Mouse (Mus musculus) stomach, embryonic 14.5 days (tissue): ENCODE data around the gene Fam174a. TPM values are rescaled to one million over a fixed set of nuclear protein-coding genes. Genes with fewer than 3 reads are reported as not detected.

ENCODE experiments used
- ATAC-seq: fragments of 200-750 bp; cut with Nextera tagmentation; 2 replicates; pipeline ENCODE4 v1.8.0; 2017; ENCODE audit warnings: low read depth, moderate TSS enrichment; ENCODE audit not compliant: insufficient number of reproducible peaks, insufficient read depth, low FRiP score
- H3K27ac ChIP-seq: fragments of 300-500 bp; sonication (generic); 2 replicates; pipeline ENCODE4 v1.5.1; 2014; ENCODE audit warnings: mild to moderate bottlenecking, low read length, moderate library complexity, mixed read lengths
- H3K27me3 ChIP-seq: fragments of 300-500 bp; sonication (generic); 2 replicates; pipeline ENCODE4 v1.6.1; 2014; ENCODE audit warnings: low read length, control low read depth, mixed read lengths; ENCODE audit not compliant: control insufficient read depth, insufficient read depth
- H3K36me3 ChIP-seq: fragments of 300-500 bp; sonication (generic); 2 replicates; pipeline ENCODE4 v1.6.1; 2014; ENCODE audit warnings: mild to moderate bottlenecking, control low read depth, low read length, moderate library complexity, mixed read lengths; ENCODE audit not compliant: control insufficient read depth, insufficient read depth
- H3K4me1 ChIP-seq: fragments of 300-500 bp; sonication (generic); 2 replicates; pipeline ENCODE4 v1.6.1; 2014; ENCODE audit warnings: low read length, control low read depth, mixed read lengths; ENCODE audit not compliant: control insufficient read depth, insufficient read depth
- H3K4me2 ChIP-seq: fragments of 300-500 bp; sonication (generic); replicated peaks from 2 replicates; pipeline ENCODE4 v1.6.1; 2014; ENCODE audit warnings: low read depth, low read length, control low read depth
- H3K4me3 ChIP-seq: fragments of 300-500 bp; sonication (generic); 2 replicates; pipeline ENCODE4 v1.5.1; 2014; ENCODE audit warnings: low read depth, low read length, control low read depth
- H3K9ac ChIP-seq: fragments of 300-500 bp; sonication (generic); replicated peaks from 2 replicates; pipeline ENCODE4 v1.6.1; 2014; ENCODE audit warnings: low read depth, mild to moderate bottlenecking, control low read depth, low read length, moderate library complexity, mixed read lengths
- H3K9me3 ChIP-seq: fragments of 300-500 bp; sonication (generic); 2 replicates; pipeline ENCODE4 v1.6.1; 2016; ENCODE audit warnings: low read depth, low read length, control low read depth; ENCODE audit not compliant: control insufficient read depth
- WGBS: fragments of 180-500 bp; shearing (Covaris S2); extraction: QIAGEN DNeasy Blood & Tissue Kit; methylation state at CpG from one replicate; pipeline ENCODE4 v1.1.7; 2014; 5-methylcytosine and 5-hydroxymethylcytosine counted together
- polyA plus RNA-seq: library from polyadenylated mRNA; unstranded; fragments of >200 nt; fragmentation: Nextera tagmentation; extraction: Ambion mirVana; gene quantifications from 2 replicates; pipeline ENCODE4 v1.2.1, GENCODE M21; 2014

The Fam174a gene
- polyA plus RNA-seq, 1 experiment from 2014 or later, result 27.5 TPM

DNA sequence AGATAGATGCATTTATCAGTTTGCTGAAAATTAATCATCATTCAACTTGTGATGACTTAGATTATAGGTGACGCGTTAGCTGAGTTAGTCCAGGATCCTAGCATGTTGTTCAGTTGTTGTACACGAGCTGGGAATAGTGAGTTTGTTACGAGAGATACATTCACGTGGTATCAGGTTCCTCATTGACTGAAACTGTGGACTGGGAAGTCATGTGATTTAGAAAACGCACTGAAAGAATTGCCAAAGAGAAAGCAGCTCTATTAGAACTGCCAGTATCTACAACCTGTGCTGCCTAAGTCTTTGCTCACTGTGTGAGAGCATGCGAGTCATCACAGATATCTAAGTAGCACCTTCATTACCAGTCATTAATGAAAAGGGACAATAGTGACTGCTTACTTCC, 9.6 kb downstream of the Fam174a start:
- 77% methylated on average over 7 of the region's 7 CpGs for WGBS
- no peak overlapping the region for H3K4me3 ChIP-seq
- no peak overlapping the region for H3K27ac ChIP-seq
- no peak overlapping the region for H3K9ac ChIP-seq
- no peaks in the 10 kb centered on the region for H3K4me1 ChIP-seq
- no peaks in the 10 kb centered on the region for H3K27me3 ChIP-seq
- H3K9me3 ChIP-seq, result no peaks in the 10 kb centered on the region
- no peak overlapping the region for H3K4me2 ChIP-seq
- ATAC-seq, result no peak
- H3K36me3 ChIP-seq, result peaks cover 4% of the 10 kb centered on the region; the same call in 1 of the 2 replicates

- Histone ChIP-seq H3K4me3 (no peak overlapping the region), H3K4me2 (no peak overlapping the region), H3K27ac (no peak overlapping the region), H3K27me3 (no peaks in the 10 kb centered on the region), H3K4me1 (no peaks in the 10 kb centered on the region), H3K36me3 (peaks cover 4% of the 10 kb centered on the region; the same call in 1 of the 2 replicates), H3K9me3 (no peaks in the 10 kb centered on the region), H3K9ac (no peak overlapping the region)
- no peak for ATAC-seq
Observed at GRCm38 (mm10) chr1:95326856-95327255, 13.4 kb downstream of the Fam174a start.

- no peak overlapping the region for H3K27ac ChIP-seq
- no peak for ATAC-seq
- H3K4me2 ChIP-seq, result no peak overlapping the region
Observed at GRCm38 (mm10) chr1:95339618-95340017, 26.2 kb downstream of the Fam174a start.

DNA sequence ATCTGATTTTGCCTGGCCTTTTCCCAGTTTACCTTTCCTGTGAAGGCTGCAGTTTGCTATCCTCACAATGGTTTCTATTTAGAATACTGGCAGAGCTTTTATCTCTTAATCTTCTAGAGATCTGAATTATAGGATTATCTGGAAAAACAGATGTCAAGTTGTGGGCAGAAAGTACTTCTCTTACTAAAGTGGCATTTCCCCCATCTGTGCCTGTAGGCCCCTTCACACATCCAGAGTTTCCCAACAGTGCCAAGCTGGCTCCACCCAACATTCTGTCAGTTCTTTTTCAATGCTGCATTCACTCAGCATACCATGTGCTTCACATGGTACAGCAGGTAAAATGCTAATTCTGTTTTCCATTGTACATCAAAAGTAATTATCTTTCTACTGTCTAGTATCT, 28.8 kb downstream of the Fam174a start:
- H3K27me3 ChIP-seq, result no peaks in the 10 kb centered on the region

More at GRCm38 (mm10) chr1:95339618-95340017, 26.2 kb downstream of the Fam174a start:
- no peaks in the 10 kb centered on the region for H3K9me3 ChIP-seq
- H3K27me3 ChIP-seq, result no peaks in the 10 kb centered on the region
- no peak overlapping the region for H3K4me3 ChIP-seq
- H3K9ac ChIP-seq, result no peak overlapping the region
- no peaks in the 10 kb centered on the region for H3K36me3 ChIP-seq
- H3K4me1 ChIP-seq, result no peaks in the 10 kb centered on the region

GRCm38 (mm10) chr1:95343585-95344485, 30.4 kb downstream of the Fam174a start:
- Histone ChIP-seq H3K9ac (no peak overlapping the region), H3K9me3 (no peaks in the 10 kb centered on the region), H3K4me2 (no peak overlapping the region), H3K36me3 (no peaks in the 10 kb centered on the region), H3K27me3 (no peaks in the 10 kb centered on the region), H3K4me3 (no peak overlapping the region), H3K27ac (no peak overlapping the region), H3K4me1 (no peaks in the 10 kb centered on the region)
- WGBS, result 82% methylated on average over 5 of the region's 5 CpGs
- ATAC-seq, result no peak

More for the DNA sequence above, 28.8 kb downstream of the Fam174a start:
- no peaks in the 10 kb centered on the region for H3K4me1 ChIP-seq
- H3K27ac ChIP-seq, result no peak overlapping the region
- H3K36me3 ChIP-seq, result no peaks in the 10 kb centered on the region
- H3K4me2 ChIP-seq, result no peak overlapping the region
- no peak for ATAC-seq
- H3K4me3 ChIP-seq, result no peak overlapping the region
- H3K9ac ChIP-seq, result no peak overlapping the region
- H3K9me3 ChIP-seq, result no peaks in the 10 kb centered on the region

- no peaks in the 10 kb centered on the region for H3K4me1 ChIP-seq
- 74% methylated on average over 1 of the region's 1 CpGs for WGBS
- no peak overlapping the region for H3K4me3 ChIP-seq
- no peaks in the 10 kb centered on the region for H3K36me3 ChIP-seq
- no peak overlapping the region for H3K9ac ChIP-seq
- H3K27ac ChIP-seq, result no peak overlapping the region
- no peaks in the 10 kb centered on the region for H3K9me3 ChIP-seq
- H3K27me3 ChIP-seq, result no peaks in the 10 kb centered on the region
- H3K4me2 ChIP-seq, result no peak overlapping the region
- ATAC-seq, result no peak
Observed at GRCm38 (mm10) chr1:95354146-95354545, 40.7 kb downstream of the Fam174a start.

GRCm38 (mm10) chr1:95356904-95357303, 43.5 kb downstream of the Fam174a start:
- ATAC-seq, result no peak
- no peaks in the 10 kb centered on the region for H3K27me3 ChIP-seq

DNA sequence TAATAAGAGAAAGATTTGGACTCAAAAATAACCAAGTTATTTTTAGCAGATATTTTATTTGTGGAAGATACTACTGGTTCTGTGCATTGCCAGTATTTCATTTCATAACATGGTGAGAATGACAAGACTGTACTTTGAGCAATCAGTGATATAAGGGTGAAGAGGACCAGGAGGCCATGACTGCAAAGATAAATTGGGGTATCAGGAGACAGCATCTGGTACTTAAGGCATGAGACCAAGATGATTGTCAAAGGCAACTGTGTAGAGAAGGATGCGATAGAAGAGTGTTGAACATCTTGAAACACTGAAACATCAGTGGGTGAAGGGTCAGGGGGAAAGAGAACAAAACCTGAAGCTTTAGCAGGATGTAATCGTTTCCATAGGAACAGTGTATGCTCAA, 50.3 kb downstream of the Fam174a start:
- 76% methylated on average over 2 of the region's 2 CpGs for WGBS
- Histone ChIP-seq H3K4me1 (no peaks in the 10 kb centered on the region), H3K4me2 (no peak overlapping the region), H3K27ac (no peak overlapping the region), H3K4me3 (no peak overlapping the region), H3K27me3 (no peaks in the 10 kb centered on the region), H3K36me3 (no peaks in the 10 kb centered on the region), H3K9me3 (no peaks in the 10 kb centered on the region), H3K9ac (no peak overlapping the region)
- no peak for ATAC-seq

More at GRCm38 (mm10) chr1:95356904-95357303, 43.5 kb downstream of the Fam174a start:
- Histone ChIP-seq H3K4me3 (no peak overlapping the region), H3K4me2 (no peak overlapping the region), H3K9ac (no peak overlapping the region), H3K9me3 (no peaks in the 10 kb centered on the region), H3K36me3 (no peaks in the 10 kb centered on the region), H3K4me1 (no peaks in the 10 kb centered on the region), H3K27ac (no peak overlapping the region)
- WGBS, result 56% methylated on average over 4 of the region's 4 CpGs
